Mouse (Mus musculus) NIH3T3 (cell line): Measurements from ENCODE around the gene 3100002H09Rik.

Experiments used
- DNase-seq: peaks from one replicate; pipeline ENCODE4 v3.0.0-alpha.2; 2012; ENCODE audit warnings: low read depth

3100002H09Rik gene

DNA sequence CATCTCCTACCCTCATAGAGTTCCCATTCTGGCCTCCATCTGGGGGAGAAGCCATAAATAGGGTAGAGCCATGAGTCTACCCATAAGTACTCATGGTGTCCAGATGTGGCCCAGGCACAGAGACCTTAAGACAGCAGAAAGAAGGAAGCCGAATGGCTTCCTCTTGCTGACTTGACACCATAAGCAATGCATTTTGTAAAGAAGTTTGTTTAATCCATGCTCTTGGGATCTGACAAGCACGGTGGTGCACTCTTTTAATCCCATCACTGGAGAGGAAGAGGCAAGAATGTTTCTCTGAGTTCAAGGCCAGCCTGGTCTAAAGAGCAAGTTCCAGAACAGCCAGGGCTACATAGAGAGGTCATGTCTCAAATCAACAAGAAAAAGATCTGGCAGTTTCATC, at the start of gene 3100002H09Rik:
3100002H09Rik (minus strand) TSS at position 101 of the 400 bp plus-strand sequence.
- no peak for DNase-seq

DNA sequence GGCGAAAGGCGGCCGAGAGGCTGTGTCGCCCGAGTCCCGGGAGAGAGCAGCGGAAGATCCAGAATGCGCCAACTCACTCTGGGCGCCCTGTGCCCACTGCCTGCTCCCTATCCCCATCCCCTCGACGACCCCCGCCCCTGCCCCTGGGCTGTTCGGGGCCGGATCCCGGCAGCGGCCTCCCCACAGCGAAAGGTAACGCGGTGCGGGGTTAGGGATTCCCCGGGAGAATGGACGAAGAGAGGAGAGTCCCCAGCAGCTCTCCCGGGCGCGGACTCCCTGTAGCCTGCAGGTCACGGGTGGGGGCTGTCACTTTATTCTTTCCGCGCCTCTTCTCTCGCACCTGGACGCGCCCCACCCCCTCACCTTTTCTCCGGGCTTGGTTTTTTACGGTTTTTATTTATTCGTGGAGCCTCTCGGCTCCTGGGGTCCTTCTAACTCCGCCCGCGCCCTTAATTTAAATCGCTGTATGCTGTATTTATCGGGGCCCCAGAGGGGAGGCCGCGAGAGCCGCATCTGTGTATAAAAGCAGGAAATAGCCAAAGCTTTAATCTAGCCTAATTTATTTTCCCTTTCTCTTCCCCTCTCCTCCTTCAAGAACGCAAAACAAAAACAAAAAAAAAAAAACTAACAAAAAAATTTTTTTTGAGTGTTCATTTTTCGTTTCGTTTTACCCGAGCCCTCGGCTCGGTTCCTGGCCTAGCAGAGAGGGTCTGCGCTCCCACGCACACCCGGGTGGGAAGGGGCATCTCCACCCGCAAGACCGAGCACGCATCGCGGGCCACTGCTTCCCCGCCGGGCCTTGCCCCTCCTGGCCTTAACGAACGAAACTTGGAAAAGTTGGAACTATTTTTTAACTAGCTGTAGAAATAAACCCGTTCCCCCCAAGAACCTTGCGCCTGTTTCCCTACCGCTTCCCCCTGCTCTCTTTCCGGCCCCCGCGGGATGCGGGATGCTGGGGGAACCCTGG, 48.9 kb upstream of the 3100002H09Rik start:
- no peak for DNase-seq

DNA sequence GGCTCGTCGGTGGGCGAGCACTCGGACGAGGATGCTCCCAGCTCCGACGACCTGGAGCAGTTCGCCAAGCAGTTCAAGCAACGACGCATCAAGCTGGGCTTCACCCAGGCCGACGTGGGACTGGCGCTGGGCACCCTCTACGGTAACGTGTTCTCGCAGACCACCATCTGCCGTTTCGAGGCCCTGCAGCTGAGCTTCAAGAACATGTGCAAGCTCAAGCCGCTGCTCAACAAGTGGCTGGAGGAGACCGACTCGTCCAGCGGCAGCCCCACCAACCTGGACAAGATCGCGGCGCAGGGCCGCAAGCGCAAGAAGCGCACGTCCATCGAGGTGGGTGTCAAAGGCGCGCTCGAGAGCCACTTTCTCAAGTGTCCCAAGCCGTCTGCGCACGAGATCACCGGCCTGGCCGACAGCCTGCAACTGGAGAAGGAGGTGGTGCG, 47.8 kb upstream of the 3100002H09Rik start:
- no peak for DNase-seq

DNA sequence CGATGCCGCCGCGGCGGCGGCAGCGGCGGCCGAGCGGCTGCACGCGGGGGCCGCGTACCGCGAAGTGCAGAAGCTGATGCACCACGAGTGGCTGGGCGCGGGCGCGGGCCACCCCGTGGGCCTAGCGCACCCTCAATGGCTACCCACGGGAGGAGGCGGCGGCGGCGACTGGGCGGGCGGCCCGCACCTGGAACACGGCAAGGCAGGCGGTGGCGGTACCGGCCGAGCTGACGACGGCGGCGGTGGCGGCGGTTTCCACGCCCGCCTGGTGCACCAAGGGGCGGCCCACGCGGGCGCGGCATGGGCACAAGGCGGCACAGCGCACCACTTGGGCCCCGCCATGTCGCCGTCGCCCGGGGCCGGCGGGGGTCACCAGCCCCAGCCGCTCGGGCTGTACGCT, 47.2 kb upstream of the 3100002H09Rik start:
- DNase-seq = no peak

DNA sequence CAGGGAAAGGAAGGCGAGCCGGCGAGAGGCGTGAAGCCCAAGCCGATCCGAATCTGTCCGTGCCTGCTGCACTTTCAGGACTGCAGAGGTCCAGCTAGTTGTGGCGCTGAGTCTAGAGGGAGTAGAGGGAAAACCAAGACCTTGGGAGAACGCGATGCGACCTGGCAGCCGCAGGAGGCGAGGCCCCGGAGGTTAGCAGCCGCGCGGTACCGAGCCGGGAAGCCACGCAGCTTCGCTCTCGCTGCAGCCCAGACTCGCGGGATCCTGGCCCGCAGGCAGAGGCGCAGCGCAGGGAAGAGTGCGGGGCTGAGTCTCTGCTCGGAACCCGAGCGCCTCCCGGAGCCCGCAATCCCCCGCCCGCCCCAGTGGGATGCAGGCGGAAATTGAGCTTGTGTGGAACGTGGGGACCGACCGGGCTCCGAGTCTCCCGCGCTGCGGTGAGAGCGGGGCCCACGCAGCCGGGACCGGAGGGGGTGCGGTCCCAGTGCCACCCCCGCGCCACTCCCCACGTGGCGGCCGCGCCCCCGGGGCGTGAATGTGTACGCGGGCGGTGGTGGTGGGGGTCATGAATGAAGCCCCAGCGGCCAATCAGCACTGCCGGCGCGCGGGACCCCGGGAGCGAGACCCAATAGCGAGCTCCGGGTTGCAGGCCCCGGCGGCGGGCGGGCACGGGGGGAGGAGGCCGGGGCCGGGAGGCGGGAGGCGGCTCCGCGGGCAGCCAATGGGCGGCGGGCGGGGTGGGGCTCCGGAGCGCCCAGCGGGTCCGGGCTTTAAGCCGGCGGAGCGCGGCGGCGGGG, 46.4 kb upstream of the 3100002H09Rik start:
- no peak for DNase-seq

DNA sequence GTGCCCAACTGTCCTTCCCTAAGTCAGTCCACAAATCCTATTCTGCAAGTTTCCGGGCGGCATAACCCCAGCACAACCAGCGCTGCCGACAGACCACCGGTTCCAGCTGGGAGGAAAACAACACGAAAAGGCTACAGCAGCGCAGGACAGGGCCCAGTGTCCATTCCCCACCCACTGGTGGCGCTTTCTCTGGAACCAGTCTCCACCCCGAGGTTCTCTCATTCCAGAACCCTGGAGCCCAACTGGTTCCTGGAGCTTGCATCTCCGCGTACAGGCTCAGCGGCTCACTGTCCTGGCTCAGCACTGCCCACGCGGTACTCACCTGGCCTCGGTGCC, 45.9 kb upstream of the 3100002H09Rik start, which contains the start of gene Pou3f1:
Pou3f1 (plus strand) TSS at position 290 of the 336 bp plus-strand sequence.
- no peak for DNase-seq

DNA sequence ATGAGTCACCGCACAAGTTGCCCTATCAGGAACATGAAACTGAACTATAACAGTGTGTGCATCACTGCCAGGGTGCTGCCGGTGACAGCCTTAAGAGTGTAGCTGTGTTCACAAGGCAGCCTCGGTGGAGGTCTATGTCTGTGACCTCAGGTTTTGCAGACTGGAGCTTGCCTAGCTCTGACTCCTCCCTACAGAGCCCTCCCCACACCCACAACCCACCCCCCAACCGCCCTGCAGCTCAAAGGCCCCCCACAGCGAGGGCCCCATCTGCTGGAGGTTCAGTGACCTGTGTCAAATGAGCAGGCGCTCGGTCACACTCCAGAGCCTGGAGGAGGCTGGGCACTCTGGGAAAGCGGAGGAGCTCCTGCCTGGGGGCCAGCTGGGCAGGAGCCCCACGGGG, 42.3 kb upstream of the 3100002H09Rik start:
- peak; percentile 57 for DNase-seq

DNA sequence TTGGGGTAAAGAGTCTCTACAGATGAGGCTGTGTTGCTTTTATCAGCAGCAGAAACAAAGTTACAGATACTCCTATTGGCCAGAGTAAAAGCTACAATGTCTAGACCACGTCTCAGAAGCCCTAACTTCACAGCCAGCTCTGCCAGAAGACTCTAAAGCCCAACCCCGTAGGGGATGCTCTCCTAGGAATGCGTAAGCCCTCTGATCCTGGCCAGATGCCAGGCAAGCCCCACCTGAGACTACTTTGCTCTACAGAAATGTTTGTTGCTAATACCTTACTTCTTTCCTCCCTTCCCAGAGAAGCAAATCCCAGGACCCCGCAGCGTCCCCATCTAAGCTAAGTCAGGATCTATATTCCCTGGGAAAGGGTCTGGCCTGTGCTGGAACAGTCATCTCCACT, 37.3 kb upstream of the 3100002H09Rik start:
- no peak for DNase-seq

DNA sequence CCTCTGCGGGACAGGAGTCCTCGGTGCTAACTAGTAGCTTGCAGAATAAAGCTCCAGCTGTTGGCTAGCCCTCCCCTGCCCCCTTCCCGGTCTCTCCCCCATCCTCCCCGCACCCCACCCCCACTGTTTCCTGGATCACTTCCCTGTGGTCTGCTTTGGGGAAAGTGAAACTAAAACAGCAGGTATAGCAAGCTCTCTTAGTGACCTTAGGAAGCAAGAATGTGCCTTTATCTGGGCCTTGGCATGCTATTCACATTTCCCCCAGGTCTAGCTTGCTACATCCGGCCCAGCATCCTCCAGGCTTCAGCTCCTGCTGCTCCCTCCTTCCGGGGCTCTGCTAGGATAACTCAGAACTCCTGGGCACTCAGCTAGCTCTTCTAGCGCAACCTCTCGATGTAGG, 36.0 kb upstream of the 3100002H09Rik start:
- peak; percentile 63 for DNase-seq

DNA sequence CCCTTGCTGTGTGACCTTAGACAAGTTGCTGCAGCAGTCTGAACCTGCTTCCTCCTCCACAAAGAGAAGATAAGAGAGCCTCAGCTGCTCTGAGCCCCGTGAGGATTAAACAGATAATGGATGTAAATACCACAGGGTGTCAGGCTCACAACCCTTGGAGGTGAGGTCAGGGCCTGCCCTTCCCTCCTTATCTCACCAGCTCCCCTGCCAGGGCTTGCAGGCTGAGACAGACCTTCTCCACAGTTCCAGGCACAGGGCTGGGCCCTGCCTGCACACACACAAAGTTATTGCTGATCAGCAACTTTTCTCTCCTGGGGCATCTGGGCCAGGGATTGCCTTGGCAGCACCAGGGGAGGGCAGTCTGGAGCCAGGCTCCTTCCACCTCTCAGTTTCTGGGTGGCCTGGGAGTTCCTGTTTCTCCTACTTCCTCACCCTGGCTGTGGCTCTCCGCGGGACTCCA, 34.4 kb upstream of the 3100002H09Rik start:
- DNase-seq = peak; percentile 42

DNA sequence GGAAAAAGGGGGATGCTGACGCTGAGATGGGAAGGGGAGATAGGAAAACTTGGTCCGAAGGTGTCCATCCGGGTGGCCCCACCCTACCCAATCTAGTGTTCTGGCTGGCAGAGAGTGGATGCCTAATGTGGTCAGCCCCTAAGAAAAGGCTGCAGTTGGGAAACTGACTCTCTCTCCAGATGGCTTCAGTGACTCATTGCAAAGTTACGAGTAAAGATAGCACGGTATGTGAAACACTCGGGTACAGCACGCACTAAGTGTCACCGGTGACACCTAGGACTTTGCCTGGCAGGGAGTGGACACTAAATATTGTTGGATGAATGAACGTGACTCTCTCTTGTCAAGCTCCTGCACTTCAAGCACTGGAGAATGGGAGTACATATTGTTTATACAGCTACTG, 33.3 kb upstream of the 3100002H09Rik start:
- no peak for DNase-seq

DNA sequence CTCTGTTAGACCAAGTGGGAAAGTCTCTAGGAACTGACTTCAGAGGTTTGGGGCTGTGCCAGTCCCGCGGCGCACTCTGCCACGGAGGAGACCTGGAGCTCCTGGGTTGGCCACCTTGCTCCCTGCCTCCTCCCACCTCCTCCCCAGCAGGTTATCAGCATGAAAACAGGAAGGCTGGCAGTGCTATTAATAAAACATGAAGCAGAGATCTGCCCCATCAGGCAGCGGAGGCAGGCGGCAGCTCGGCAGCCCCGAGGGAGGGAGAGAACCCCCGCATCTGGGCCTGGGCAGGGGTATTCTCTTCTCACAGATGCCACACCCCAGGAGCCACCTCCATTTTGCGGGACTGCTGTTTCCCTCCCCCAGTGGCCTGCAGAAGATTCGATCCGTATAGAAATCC, 29.1 kb upstream of the 3100002H09Rik start:
- no peak for DNase-seq

DNA sequence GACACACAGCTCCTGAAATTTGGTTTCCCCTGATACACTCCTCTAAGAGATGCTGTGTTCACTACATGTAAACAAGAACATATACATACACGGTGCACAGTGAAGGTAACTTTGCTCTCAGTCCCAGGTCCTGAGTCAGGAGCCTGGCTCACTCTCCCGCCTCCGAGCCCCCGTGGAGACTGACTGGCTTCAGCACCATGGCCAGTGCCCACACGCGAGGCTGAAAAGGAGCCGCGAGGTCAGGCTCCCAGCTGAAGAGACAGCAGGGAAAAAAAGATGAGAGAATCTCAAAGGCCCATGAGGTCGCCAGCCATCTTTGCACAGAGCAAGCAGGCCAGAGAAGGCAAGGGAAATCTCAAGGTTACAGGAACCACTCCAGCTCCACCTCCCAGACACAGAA, 22.7 kb upstream of the 3100002H09Rik start:
- peak; percentile 68 for DNase-seq

DNA sequence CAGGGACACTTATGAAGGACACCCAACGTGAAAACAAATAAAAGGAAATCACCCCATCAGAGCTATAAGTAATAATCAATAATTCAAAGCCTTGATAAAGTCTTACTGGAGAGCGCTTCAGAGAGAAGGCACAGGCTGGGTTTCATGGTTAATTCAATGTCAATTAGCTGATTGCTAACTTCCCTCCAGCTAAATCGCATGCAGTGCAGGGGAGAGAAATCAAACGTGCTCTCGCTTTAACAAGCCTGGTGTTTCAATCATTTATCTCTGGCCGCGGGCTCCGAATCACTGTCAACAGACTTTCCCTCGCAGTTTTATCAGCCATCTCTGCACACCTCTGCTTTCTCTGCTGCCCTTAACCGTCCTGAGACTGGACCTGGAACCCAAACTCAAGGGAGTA, 22.3 kb upstream of the 3100002H09Rik start:
- DNase-seq = no peak

DNA sequence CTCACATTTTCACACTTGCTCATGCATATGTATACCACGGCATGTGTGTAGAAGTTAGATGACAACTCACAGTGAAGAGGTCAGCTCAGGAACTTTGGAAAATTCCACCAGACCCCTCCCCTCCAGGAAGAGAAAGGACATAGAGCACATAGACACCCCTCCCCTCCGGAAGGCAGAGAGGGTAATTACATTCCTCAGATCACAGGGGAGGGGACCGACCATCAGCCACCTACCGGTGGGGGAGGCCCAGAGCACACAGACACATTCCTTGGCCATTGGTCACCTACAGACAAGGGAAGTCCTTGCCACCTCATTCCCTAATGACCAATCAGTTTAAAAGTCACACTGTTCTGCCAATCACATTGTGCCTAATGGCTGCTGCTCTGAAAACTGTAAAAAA, 20.9 kb upstream of the 3100002H09Rik start:
- no peak for DNase-seq

DNA sequence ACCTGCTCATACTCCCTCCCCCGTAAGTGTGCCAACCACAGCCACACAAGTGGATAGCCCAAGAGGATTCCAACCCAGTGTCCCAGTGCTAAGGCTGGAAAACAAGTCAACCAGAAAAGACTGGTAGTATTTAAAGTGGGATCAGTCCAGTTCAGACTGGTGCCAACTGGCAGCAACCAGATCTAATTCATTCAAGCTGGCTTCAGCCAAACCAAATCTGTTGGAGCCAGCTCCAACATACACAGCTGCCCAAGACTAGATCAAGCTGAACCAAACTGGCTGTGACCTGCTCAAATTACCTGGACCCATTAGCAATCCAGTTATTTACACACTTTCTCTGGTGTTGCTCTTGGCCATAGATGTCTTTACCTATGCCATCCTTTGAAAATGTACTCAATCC, 16.2 kb upstream of the 3100002H09Rik start:
- DNase-seq = peak; percentile 45

DNA sequence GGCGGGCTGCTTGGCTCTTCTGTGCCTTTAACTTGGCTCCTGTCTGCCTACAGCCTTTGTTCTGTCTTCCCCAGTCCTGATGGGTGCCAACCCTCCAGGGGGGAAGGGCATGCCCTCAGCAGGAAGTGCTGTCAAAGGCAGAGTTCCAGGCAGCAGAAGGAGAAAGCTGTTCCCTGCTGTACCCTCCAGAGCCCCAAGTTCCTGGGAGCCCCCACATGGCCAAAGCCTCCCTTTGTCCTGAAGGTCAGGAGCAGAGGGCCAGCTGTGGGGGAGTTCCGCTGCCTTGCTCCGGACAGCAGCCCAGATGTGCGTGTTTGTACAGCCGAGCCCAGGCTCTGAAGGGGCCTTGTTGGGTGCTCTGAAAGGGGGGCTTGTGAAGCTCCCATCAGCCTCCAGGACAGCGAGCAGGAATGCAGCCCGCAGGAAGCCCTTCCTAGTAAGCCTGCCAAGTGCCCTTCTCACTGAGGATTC, 13.5 kb upstream of the 3100002H09Rik start:
- peak; percentile 21 for DNase-seq

DNA sequence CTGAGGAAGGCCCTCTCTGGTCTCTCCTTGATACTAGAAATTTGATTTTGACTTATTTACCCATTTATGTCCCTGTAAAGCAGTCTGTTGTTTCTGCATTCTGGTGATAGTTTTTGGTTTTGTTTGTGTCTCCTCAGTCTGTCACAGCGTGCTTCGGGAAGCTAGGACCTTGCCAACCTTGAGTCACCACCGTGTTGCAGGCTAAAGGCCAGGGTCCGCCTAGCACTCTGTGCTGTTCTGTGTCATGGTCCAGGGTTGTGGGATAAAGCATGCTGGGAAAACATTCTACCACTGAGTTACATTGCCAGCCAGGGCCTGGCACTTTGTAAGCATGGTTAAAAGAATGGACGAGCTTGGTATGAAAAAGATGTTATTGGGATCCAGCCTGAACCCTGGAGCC, 12.0 kb upstream of the 3100002H09Rik start:
- no peak for DNase-seq

DNA sequence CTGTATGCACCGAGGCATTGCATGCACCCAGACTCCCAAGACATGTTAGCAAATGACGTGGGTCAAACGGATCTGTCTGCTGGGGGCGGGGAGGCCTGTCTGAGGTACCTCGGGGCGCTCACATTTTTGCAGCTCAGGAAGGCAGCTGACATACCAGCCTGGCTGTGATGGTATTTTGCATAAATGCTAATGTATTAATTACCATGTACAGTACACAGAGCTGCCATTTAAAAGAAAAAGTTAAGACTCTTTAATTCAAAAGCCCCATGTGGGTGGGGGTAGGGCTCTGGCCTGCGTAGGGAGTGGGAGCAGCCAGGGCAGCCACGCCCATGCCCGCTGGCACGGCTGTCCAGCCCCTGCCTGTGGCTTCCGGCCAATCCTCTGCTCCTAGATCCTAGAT, 10.8 kb upstream of the 3100002H09Rik start:
- DNase-seq = no peak

DNA sequence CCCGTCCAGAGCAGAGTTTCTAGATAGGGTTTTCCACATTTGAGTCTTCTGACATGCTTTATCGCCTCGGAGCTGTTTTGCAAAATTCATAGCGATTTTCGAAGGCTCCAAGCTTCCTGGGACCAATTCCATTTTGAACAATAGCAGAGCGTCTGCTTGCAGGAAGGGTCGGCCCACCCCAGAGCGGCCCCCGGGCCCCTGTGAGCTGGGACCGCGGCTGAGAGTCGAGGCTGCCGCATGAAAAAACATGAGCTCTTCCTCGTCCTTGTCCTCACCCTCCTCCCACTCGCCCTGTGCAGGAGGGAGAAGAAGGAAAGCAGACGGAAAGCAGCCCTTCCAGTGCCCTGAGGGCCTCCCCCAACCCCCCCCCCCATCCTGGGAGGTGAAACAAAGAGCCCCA, 8.0 kb upstream of the 3100002H09Rik start:
- no peak for DNase-seq

DNA sequence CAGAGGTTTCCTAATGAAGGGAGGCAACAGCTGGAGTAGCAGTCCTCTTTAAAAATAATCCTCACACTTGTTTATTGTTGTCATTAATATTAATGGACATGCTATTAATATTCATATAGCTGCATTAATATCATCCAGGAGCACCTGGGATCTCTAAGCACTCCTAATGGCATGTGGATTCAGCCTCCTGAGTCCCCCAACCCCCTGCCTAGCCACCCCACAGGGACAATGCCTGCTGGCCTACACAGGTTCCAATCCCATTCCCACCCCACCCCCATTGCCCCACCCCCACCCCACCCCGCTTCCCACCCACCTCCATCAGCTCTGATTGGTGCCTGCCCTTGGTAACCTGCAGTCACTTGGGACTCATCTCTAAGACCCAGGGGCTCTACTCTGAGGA, 6.0 kb upstream of the 3100002H09Rik start:
- DNase-seq = no peak

DNA sequence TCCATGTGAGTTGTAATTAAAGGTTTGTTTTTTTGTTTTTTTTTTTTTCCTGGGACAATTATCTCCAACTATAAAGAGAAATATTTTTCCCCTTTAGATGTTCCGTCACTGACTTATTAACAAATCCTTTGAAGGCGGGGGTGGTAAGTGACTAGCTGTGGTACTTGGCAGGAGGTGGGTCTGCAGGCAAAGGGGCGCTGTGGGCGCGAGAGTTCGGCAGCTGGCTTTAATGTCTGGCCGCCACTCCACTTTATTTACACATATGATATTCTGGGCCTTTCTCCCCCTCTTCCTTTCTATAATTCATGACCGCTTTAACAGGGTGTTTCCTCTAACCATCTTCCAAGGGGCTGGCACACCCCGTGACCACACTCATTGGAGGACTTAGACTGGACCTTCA, 5.4 kb upstream of the 3100002H09Rik start:
- DNase-seq = no peak
